Mouse (Mus musculus) thymus, adult 2 months (tissue): ENCODE data around the gene Anks1b.

Source experiments
- CTCF ChIP-seq: fragments of 200-500 bp; IDR thresholded peaks from 2 replicates; pipeline ENCODE4 v1.5.1; 2012; ENCODE audit warnings: mild to moderate bottlenecking, control low read depth, low read length, moderate library complexity, borderline replicate concordance; ENCODE audit not compliant: control insufficient read depth, poor library complexity, insufficient read depth; ENCODE audit errors: extremely low read depth
- POLR2A ChIP-seq: fragments of 200-500 bp; IDR thresholded peaks from 2 replicates; pipeline ENCODE4 v1.6.1; 2012; ENCODE audit warnings: mild to moderate bottlenecking, low read length, control low read depth, moderate library complexity; ENCODE audit not compliant: control insufficient read depth, poor library complexity, insufficient read depth; ENCODE audit errors: extremely low read depth

DNA sequence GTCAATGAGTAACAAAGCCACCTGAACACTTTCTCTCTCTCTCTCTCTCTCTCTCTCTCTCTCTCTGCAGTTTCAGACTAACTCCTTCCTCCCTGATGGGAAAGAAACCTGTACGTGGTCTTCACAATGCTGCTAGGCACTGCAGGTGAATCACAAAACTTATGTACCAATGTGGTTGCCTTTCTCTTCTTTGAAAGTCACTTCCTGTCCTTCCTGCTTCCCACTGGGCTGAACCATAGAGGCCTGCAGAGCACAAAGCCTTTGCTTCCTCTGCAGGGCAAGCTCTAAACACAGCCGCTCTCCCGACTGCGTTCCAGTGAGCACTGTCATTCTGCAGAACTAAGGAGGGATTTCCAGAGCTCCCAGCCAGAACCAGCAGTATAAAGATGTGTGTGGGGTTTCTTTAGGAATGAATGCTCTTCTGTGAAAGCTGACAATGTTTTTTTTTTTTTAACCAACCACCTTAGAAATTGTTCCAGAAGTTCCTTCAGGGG, 931.3 kb downstream of the Anks1b start:
- TF ChIP-seq CTCF (no peak), POLR2A (no peak)
